Mouse (Mus musculus) cerebellum, postnatal 10 days (tissue): ENCODE data around the gene Fam71e2.

Experiments used
- DNase-seq, 2 experiments: peaks; one replicate each; pipeline ENCODE4 v3.0.0; 2021; ENCODE audit warnings: mixed read lengths in 2 of 2

Gene Fam71e2

GRCm38 (mm10) chr7:4777851-4778637 lies 6.9 kb upstream of the Fam71e2 start:
- no peak for DNase-seq

- peak; percentile 74 to 78 for DNase-seq
These were observed 6.0 kb upstream of the Fam71e2 start for GRCm38 (mm10) chr7:4776861-4777830.

GRCm38 (mm10) chr7:4776131-4776530 lies 5.0 kb upstream of the Fam71e2 start:
- DNase-seq = no peak

- DNase-seq = no peak
These were observed 6.0 kb downstream of the Fam71e2 start for GRCm38 (mm10) chr7:4764946-4765710.

GRCm38 (mm10) chr7:4759670-4760069 lies 11.4 kb downstream of the Fam71e2 start:
- no peak for DNase-seq

- DNase-seq = peak; percentile 88 to 89
These were observed 18.1 kb downstream of the Fam71e2 start, which contains the start of gene Cox6b2 for GRCm38 (mm10) chr7:4752821-4753570. Gene Cox6b2 (minus strand): TSS chr7:4753094.

- peak; percentile 67 to 69 for DNase-seq
These were observed 18.9 kb downstream of the Fam71e2 start for GRCm38 (mm10) chr7:4751971-4752820.

- DNase-seq = no peak
These were observed 21.9 kb downstream of the Fam71e2 start for GRCm38 (mm10) chr7:4749169-4749568.

- no peak for DNase-seq
These were observed 22.8 kb downstream of the Fam71e2 start for GRCm38 (mm10) chr7:4748321-4748720.

GRCm38 (mm10) chr7:4747156-4747899 lies 23.8 kb downstream of the Fam71e2 start:
- no peak for DNase-seq

GRCm38 (mm10) chr7:4746326-4746980 lies 24.6 kb downstream of the Fam71e2 start:
- no peak for DNase-seq

GRCm38 (mm10) chr7:4744886-4745285 lies 26.2 kb downstream of the Fam71e2 start:
- DNase-seq = no peak

- no peak for DNase-seq
These were observed 27.7 kb downstream of the Fam71e2 start for GRCm38 (mm10) chr7:4743354-4743753.

- DNase-seq = no peak
These were observed 28.7 kb downstream of the Fam71e2 start for GRCm38 (mm10) chr7:4742482-4742819.

- peak; percentile 34 to 40 for DNase-seq
These were observed 29.2 kb downstream of the Fam71e2 start for GRCm38 (mm10) chr7:4741672-4742481.

GRCm38 (mm10) chr7:4741151-4741550 lies 30.0 kb downstream of the Fam71e2 start:
- peak; percentile 82 to 84 for DNase-seq

GRCm38 (mm10) chr7:4740309-4740727 lies 30.8 kb downstream of the Fam71e2 start:
- peak in 1 of 2 experiments; percentile 42 for DNase-seq

GRCm38 (mm10) chr7:4739544-4740275 lies 31.4 kb downstream of the Fam71e2 start, which contains the start of gene Kmt5c:
Gene Kmt5c (plus strand): TSS chr7:4740115.
- peak; percentile 97 to 99 for DNase-seq
